Mouse (Mus musculus): ENCODE measurements around the gene Mpig6b. TPM values are rescaled to one million over a fixed set of nuclear protein-coding genes. Genes with fewer than 3 reads are reported as not detected.

The Mpig6b gene
- total and polyA plus RNA-seq, 2 experiments from 2014 or later = 0.18 TPM; not detected in 1

- Histone ChIP-seq H3K4me3 (ENCODE audit: low read length) (no peak overlapping the region; the same call in 1 of the 2 replicates), H3K4me2 (ENCODE audit: low read depth, low read length) (peak overlapping the region; percentile 67; the same call in 1 of the 2 replicates), H3K4me1 (ENCODE audit: insufficient read depth, low read length) (0 out of 2 replicates have a peak, but pooled peaks cover 4% of the 10 kb centered on the region), H3K9me3 (ENCODE audit: low read length) (no peaks in the 10 kb centered on the region), H3K36me3 (ENCODE audit: insufficient read depth, low read length) (no peaks in the 10 kb centered on the region; the same call in 1 of the 2 replicates), H3K9ac (replicated peaks; ENCODE audit: low read length) (peak overlapping the region; percentile 22; the same call in 1 of the 2 replicates), H3K27me3 (ENCODE audit: insufficient read depth, low read length) (no peaks in the 10 kb centered on the region), H3K27ac (peak overlapping the region; percentile 74)
- WGBS = 70% methylated on average over 12 of the region's 12 CpGs
- no peak for DNase-seq (ENCODE audit: low spot score)
- no peak for TF ChIP-seq CTCF (IDR thresholded peaks at IDR 0.05; ENCODE audit: low read depth)
- ATAC-seq = no peak
Observed at GRCm38 (mm10) chr17:35052271-35052798, 13.6 kb downstream of the Mpig6b start.

GRCm38 (mm10) chr17:35051156-35052086, 14.6 kb downstream of the Mpig6b start:
- DNase-seq (ENCODE audit: low spot score) (peak; percentile 83), ATAC-seq (peak; percentile 74)
- Histone ChIP-seq H3K9me3 (ENCODE audit: low read length) (no peaks in the 10 kb centered on the region), H3K9ac (replicated peaks; ENCODE audit: low read length) (peak overlapping the region; percentile 51), H3K4me1 (ENCODE audit: insufficient read depth, low read length) (0 out of 2 replicates have a peak, but pooled peaks cover 4% of the 10 kb centered on the region), H3K4me2 (ENCODE audit: low read depth, low read length) (peak overlapping the region; percentile 67), H3K27ac (peak overlapping the region; percentile 74), H3K36me3 (ENCODE audit: insufficient read depth, low read length) (no peaks in the 10 kb centered on the region; the same call in 1 of the 2 replicates), H3K27me3 (ENCODE audit: insufficient read depth, low read length) (no peaks in the 10 kb centered on the region), H3K4me3 (ENCODE audit: low read length) (peak overlapping the region; percentile 44)
- 10% methylated on average over 20 of the region's 21 CpGs for WGBS
- no peak for TF ChIP-seq CTCF (IDR thresholded peaks at IDR 0.05; ENCODE audit: low read depth)

GRCm38 (mm10) chr17:35050126-35050750, 15.7 kb downstream of the Mpig6b start:
- H3K27me3 ChIP-seq (ENCODE audit: insufficient read depth, low read length) = no peaks in the 10 kb centered on the region
- H3K4me3 ChIP-seq (ENCODE audit: low read length) = peak overlapping the region; percentile 44
- WGBS = 3% methylated on average over 27 of the region's 27 CpGs
- peak overlapping the region; percentile 52 for H3K9ac ChIP-seq (replicated peaks; ENCODE audit: low read length)
- H3K36me3 ChIP-seq (ENCODE audit: insufficient read depth, low read length) = no peaks in the 10 kb centered on the region
- peak overlapping the region; percentile 67 for H3K4me2 ChIP-seq (ENCODE audit: low read depth, low read length)
- DNase-seq (ENCODE audit: low spot score) (peak; percentile 58), ATAC-seq (no peak)
- peak overlapping the region; percentile 86 for H3K27ac ChIP-seq
- H3K4me1 ChIP-seq (ENCODE audit: insufficient read depth, low read length) = 0 out of 2 replicates have a peak, but pooled peaks cover 4% of the 10 kb centered on the region
- no peak for TF ChIP-seq CTCF (IDR thresholded peaks at IDR 0.05; ENCODE audit: low read depth)
- no peaks in the 10 kb centered on the region for H3K9me3 ChIP-seq (ENCODE audit: low read length)

- Histone ChIP-seq H3K4me2 (ENCODE audit: low read depth, low read length) (peak within 1 kb of the TSS; percentile 67), H3K27ac (peak within 1 kb of the TSS; percentile 86), H3K36me3 (ENCODE audit: insufficient read depth, low read length) (no peaks in the 10 kb centered on the region), H3K4me3 (ENCODE audit: low read length) (peak within 1 kb of the TSS; percentile 44), H3K4me1 (ENCODE audit: insufficient read depth, low read length) (0 out of 2 replicates have a peak, but pooled peaks cover 4% of the 10 kb centered on the region), H3K27me3 (ENCODE audit: insufficient read depth, low read length) (no peaks in the 10 kb centered on the region), H3K9ac (replicated peaks; ENCODE audit: low read length) (peak within 1 kb of the TSS; percentile 52), H3K9me3 (ENCODE audit: low read length) (no peaks in the 10 kb centered on the region)
- TF ChIP-seq CTCF (IDR thresholded peaks at IDR 0.05; ENCODE audit: low read depth) = peak; percentile 34
- 6% methylated on average over 11 of the region's 11 CpGs for WGBS
- ATAC-seq (no peak), DNase-seq (ENCODE audit: low spot score) (peak; percentile 77)
Observed at GRCm38 (mm10) chr17:35049561-35050016, 16.4 kb downstream of the Mpig6b start, which contains the start of gene Clic1. Gene Clic1 (plus strand): TSS chr17:35049966.

DNA sequence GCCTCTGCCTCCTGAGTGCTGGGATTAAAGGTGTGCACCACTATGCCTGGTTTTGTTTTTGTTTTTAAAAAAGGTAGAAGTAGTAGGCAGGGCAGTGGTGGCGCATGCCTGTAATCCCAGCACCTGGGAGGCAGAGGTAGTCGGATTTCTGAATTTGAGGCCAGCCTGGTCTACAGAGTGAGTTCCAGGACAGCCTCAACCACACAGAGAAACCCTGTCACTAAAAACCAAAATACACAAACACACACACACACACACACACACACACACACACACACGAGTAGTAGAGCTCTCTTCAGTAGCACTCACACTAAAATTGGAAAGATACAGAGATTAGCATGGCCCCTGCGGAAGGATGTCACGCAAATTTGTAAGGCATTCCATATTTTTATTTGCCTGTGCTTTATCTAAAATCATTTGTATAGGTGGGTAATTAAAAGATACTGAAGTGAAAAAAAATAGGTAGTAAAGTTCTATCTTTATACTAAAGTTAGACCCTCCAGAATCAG, 17.0 kb downstream of the Mpig6b start:
- peak overlapping the region; percentile 86; the same call in 1 of the 2 replicates for H3K27ac ChIP-seq
- ATAC-seq = no peak
- 72% methylated on average over 5 of the region's 5 CpGs for WGBS

More for the DNA sequence above, 17.0 kb downstream of the Mpig6b start:
- Histone ChIP-seq H3K4me1 (ENCODE audit: insufficient read depth, low read length) (0 out of 2 replicates have a peak, but pooled peaks cover 4% of the 10 kb centered on the region), H3K4me2 (ENCODE audit: low read depth, low read length) (peak overlapping the region; percentile 67; the same call in 1 of the 2 replicates), H3K27me3 (ENCODE audit: insufficient read depth, low read length) (no peaks in the 10 kb centered on the region), H3K9ac (replicated peaks; ENCODE audit: low read length) (no peak overlapping the region), H3K9me3 (ENCODE audit: low read length) (no peaks in the 10 kb centered on the region), H3K4me3 (ENCODE audit: low read length) (no peak overlapping the region), H3K36me3 (ENCODE audit: insufficient read depth, low read length) (no peaks in the 10 kb centered on the region)
- no peak for TF ChIP-seq CTCF (IDR thresholded peaks at IDR 0.05; ENCODE audit: low read depth)
- DNase-seq (ENCODE audit: low spot score) = no peak
